Mouse (Mus musculus): ENCODE measurements around the gene Fabp7.
A peak's percentile ranks its signal among the peaks of the same experiment; 100 is the strongest.

Fabp7 gene

DNA sequence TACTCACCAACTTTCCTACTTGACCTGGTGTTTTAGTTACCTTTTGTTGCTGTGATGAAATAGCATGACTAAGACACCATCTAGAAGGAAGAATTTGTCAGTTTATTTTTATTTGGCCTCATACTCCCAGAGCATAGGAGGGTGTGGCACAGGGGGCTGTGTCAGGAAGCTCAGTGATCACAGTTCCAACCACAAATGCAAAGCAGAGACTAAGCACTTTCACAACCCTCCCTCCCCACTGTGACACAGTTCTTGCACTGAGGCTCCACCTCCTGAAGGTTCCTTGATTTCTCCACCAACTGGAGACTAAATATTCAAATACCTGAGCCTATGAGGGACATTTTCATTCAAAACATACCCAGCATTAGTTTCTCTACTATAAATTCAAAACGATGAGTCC, 14.8 kb downstream of the Fabp7 start:
- DNase-seq (ENCODE audit: low read depth, low spot score) = peak; percentile 57

DNA sequence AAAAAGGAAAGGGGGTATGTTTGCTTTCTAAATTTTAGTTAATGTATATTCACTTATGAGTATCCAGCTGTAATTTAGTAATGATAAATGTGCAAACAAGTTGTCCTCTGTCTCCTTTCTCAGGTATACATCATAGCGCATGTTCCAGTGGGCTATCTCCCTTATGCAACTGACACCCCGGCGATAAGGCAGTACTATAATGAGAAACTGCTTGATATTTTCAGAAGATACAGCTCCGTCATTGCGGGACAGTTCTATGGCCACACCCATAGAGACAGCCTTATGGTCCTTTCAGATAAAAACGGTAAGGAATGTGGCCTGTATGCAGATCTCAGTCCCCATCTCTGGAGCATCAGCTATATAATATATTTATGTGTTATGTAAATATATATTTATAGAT, 23.1 kb downstream of the Fabp7 start:
- DNase-seq (ENCODE audit: low read depth, low spot score) = no peak

DNA sequence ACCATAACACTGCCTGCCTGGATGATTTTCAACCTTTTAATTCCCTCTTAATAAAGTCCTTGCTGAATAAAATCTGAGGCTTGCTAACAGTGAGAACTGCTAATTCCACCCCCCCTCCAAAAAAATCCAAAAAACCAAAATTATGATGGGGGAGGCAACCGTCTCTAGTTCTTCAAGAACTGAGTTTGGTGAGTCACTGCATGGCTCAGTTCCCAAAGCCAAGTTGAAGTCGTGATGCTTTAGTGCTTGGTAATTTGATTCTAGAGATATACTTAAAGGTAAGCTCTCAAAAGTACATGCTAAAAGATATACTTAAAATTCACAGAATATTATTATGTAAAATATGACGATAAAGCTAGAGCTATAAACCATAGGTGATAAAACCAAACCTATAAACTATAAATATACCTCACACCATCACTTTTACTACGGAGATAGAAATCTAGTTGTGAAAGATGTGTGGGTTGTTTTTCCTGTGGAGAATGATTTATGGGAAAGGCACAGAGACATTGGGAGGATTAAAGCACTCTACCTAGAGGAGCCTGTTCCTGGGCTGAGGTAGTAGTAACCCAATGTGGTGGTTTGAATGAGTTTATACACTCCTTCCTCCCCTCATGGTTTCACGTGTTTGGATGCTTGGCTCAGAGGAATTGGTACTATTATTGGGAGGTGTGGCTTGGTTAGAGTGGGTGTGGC, 27.6 kb downstream of the Fabp7 start:
- DNase-seq (ENCODE audit: low read depth, low spot score) = no peak

DNA sequence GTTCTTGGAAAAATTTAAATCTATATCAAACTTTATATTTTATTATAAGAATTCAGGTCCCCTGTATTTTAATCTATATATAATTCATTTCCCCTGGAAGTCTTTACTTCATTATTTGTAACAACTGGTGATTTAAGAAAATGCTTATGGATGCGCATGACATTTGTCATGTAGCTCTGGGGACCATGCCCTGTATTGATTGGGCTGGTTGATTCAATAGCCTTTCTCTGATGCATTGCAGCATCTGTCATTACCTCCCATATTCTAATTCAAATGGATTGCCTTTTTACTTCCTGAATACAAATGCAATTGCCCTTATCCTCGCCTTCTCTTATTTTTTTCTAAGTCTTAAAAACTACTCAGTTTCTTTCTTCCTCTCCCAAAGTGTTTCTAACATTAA, 29.6 kb downstream of the Fabp7 start:
- DNase-seq (ENCODE audit: low read depth, low spot score) = no peak

DNA sequence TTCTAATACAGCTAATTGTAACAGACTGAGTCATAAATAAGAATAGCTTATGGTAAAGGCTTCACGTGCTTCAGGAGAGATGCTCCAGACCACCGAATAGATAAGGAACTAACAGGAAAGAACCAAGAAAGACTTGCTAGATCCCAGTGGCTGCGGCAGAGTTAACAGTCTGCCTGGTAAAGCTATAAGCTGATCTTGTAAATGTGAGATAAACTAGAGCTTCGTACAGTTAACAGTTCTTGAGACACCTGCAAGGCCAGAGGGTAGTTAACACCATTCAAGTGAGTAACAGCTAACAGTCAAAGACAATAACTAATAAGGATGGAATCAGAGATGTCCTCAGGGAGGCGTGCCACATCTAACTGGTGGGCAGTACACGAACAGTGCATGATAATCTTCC, 31.2 kb downstream of the Fabp7 start:
- DNase-seq (ENCODE audit: low read depth, low spot score) = no peak

DNA sequence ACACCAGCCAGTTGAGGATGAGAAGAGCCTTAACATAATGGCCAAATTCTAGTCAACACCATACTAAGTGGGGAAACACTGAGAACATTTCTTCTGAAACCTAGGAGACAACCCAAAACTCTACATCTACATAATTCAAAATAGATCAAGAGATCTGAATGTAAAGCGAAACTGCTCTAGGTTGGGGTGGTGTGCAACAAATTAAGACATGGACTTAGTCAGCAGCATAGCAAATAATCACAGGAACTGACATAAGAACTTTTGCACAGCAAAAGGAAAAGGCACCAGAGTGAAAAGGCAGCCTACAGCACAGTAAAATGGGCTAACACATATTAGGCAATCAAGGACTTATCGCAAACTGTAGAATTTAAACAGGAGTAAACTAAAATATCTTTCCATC, 34.5 kb downstream of the Fabp7 start:
- no peak for DNase-seq (ENCODE audit: low read depth, low spot score)

DNA sequence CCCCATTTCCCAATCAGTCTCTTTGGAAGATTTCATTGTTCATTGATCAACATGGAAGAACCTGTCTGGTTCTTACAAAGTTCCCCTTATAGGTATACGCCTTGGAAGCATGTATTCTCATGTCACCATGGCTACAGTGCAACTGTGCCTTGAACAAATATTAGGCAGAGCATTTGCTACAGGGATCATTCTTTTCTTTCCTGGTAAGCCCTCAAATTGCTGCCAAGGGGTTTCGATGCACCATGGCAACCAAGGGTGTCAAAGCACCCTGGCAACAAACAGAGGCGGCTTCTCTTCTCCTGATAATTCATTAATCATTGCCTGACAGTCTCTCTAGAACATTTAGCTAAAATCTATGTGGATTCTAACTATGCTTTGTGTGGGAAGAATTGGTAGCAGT, 37.8 kb downstream of the Fabp7 start:
- no peak for DNase-seq (ENCODE audit: low read depth, low spot score)

DNA sequence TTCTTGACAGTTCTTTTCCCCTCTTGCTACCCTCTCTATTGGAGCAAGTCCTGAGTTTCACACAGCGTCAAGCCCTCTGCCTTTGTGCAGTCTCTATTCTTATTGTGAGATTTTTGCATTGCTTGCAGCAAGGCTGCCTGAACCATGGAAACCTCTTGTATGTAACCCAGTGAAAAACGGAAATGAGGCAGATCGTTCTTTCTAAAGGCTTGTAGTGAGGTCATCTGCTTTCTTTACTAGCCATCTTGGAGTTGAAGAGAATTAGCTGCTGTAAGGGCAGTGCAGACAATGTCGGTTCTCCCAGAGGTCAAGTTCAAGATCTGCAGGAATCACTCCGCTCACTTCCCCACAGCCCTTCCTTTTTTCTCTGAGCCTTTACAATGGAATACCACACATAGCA, 44.0 kb downstream of the Fabp7 start:
- no peak for DNase-seq (ENCODE audit: low read depth, low spot score)

DNA sequence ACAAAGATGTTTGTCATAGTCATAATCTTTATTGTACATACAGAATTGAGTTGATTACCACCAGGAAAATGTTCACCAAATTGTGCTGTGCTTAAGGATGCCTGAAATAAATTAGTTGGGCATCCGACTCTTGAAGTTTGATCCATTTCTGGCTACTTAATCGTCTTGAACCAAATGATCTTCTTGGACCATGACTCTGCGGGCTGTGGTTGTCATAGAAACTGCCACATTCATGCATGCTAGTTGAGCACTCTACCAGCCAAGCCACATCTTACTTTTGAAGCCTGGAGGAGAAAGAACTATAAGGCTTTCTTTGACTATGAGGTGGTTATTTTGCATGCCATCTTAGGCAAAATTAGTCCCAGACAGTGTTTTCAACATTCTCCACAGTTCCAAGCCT, 44.9 kb downstream of the Fabp7 start:
- DNase-seq (ENCODE audit: low read depth, low spot score) = no peak

DNA sequence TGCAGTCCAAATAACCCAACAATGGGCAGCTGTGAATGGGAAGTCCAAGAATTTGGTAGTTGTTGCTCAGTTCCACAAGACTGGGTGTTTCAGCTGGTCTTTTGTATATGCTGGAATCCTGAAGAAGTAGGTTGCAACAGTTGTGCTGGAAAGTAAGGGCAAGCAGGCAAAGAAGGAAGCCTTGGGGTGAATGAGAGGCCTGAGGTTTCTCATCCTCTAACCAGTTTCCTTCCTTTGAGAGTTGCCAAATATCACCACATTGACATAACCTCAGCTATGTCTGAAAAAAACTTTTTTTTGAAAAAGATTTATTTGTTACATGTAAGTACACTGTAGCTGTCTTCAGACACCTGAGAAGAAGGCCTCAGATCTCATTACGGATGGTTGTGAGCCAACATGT, 50.4 kb downstream of the Fabp7 start:
- no peak for DNase-seq (ENCODE audit: low read depth, low spot score)

DNA sequence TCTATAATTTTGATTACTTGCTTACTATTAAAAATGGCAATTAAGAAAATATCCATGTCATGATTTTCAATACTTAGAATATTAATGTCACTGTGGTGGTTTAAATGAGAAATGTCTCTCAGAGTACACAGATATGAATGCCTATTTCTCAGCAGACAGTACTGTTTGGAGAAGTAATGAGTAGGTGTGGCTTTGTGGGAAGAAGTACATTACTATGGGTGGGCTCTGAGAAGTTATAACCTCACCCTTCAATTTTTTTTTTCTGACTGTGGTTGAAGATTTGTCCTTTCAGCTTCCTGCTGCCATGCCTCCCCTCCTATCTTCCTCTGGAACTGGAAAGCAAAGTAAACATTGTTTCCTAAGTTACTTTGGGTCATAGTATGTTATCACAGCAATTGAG, 51.3 kb downstream of the Fabp7 start:
- no peak for DNase-seq (ENCODE audit: low read depth, low spot score)

Data from CD4-positive helper T cell, adult 2 months (primary cell).